Mouse (Mus musculus) layer of hippocampus, adult 2 months (tissue): ENCODE results near the gene Fnbp4. TPM values are rescaled to one million over a fixed set of nuclear protein-coding genes. Genes with fewer than 3 reads are reported as not detected.
A peak's percentile ranks its signal among the peaks of the same experiment; 100 is the strongest.

Experiments used
- DNase-seq, 2 experiments: peaks; one replicate each; pipeline ENCODE4 v3.0.0; 2022; ENCODE audit warnings: low spot score in 2 of 2
- H3K27ac ChIP-seq: fragments of 200-600 bp; 2 replicates; pipeline ENCODE4 v1.8.1; 2022
- H3K4me3 ChIP-seq: fragments of 200-600 bp; 2 replicates; pipeline ENCODE4 v1.8.1; 2022; ENCODE audit warnings: mild to moderate bottlenecking
- CTCF ChIP-seq: fragments of 200-600 bp; conservative IDR thresholded peaks from 2 replicates; pipeline ENCODE4 v1.8.1; 2022; ENCODE audit warnings: antibody characterized with exemption, mild to moderate bottlenecking, moderate library complexity
- long read RNA-seq, 2 experiments: library from polyadenylated mRNA; stranded (forward); transcript quantifications; one replicate each; pipeline ENCODE4 v2.0.0; 2021; ENCODE audit warnings: borderline mapping rate in 2 of 2
- total RNA-seq, 2 experiments: library from RNA; stranded (reverse); gene quantifications; 2 replicates each; pipeline ENCODE4 v1.2.3; 2021

Gene Fnbp4
- 10 to 100 TPM; 58.3 to 73.3 TPM for total RNA-seq
- long read RNA-seq, experiment 1, full-length matches to known transcripts = 6 of 19 reads
- long read RNA-seq, experiment 1, partial matches to known transcripts = 6 of 19 reads
- long read RNA-seq, experiment 1, other reads (novel, unspliced or antisense) = 7 of 19 reads
- long read RNA-seq, experiment 2, full-length matches to known transcripts = 10 of 25 reads
- long read RNA-seq, experiment 2, partial matches to known transcripts = 4 of 25 reads
- long read RNA-seq, experiment 2, other reads (novel, unspliced or antisense) = 11 of 25 reads

DNA sequence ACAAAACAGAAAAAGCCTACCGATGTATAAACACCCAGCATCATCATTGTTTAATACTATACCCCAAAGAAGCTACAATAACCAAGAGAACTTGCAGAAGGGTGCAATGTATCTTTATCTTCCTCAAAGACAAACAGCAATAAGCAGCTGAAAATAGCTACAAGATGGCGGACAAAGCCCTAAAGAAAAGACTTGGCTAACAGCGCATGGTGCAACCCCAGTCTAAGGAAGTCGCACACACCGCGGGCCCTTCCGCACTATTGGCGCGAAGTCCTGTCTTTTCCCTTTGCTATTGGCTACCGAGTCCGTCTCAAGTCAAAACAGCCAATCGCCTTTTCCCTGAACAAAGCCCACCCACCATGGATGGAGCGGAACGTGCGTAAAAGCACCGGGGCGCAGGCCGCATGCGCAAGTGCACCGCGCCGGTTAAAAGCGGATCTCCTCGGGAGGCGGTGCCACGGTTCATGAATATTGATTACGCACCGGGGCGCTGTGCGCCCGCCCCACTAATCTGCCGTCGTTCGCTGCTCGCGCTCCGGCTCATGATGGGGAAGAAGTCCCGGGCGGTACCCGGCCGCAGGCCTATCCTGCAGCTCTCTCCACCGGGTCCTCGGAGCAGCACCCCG is at the start of gene Fnbp4:
Gene Fnbp4 (plus strand): TSS at position 318 of the 626 bp plus-strand sequence.
- Histone ChIP-seq H3K4me3 (peak within 1 kb of the TSS; percentile 97), H3K27ac (peak within 1 kb of the TSS; percentile 98)
- DNase-seq = peak; percentile 97 to 99
- 0 out of 2 replicates have a peak, but pooled peaks have one; percentile 21 for TF ChIP-seq CTCF

DNA sequence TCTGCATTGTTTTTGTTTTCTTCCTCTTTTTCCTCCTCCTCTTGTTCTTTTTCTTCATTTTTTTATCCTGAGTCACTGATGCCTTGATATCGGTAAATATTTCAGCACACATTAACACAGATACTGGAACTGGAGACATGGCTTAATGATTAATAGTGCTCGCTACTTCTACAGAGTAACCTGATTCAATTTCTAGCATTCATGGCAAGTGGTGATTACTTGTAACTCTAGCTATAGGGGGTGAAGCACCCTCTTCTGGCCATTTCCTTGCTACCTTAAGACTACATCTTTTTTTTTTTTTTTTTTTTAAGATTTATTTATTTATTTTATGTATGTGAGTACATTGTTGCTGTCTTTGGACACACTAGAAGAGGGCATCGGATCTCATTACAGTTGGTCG is 44.2 kb upstream of the Fnbp4 start:
- DNase-seq = no peak
- no peak overlapping the region for H3K27ac ChIP-seq
- TF ChIP-seq CTCF = peak; percentile 28; the same call in 1 of the 2 replicates
- no peak overlapping the region for H3K4me3 ChIP-seq

DNA sequence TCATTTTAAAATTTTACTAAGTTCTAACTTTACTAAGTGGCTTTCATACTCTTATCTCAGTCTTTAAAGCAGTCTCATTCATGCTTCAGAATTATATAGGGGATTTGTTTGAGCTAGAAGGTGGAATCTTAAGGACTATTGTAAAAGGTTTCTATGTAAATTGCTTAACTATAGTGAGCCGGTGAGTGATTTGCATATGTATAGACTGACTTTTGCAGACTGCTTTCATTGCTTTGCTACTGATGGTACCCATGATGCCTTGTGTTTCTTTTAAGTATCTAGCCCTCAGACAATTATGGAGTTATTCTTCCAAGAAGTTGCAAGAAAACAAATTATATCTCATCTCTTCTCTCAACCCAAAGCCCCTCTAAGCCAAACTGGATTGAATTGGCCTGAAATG is 36.6 kb upstream of the Fnbp4 start:
- Histone ChIP-seq H3K4me3 (no peak overlapping the region), H3K27ac (no peak overlapping the region)
- no peak for DNase-seq
- no peak for TF ChIP-seq CTCF

DNA sequence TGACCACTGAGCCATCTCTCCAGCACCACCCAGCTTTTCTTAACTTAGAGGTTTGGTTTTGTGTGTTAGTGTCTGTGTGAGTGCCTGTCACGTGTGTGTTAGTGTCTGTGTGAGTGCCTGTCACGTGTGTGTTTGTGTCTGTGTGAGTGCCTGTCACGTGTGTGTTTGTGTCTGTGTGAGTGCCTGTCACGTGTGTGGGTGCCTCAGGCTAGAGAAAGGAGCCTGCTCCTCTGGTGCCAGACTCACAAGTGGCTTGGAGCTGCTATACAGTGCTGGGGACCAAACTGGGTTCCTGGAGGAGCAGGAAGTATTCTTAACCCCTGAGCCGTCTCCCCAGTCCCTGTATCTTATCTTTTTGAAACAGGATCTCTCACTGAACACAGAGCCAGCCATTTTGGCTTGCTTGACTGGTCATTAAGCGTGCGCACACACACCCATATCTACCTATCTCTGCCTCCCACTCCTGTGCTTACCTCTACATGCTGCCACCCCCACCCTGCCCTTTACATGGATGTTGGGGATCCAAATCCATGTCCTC is 29.5 kb upstream of the Fnbp4 start:
- H3K4me3 ChIP-seq = no peak overlapping the region
- TF ChIP-seq CTCF = no peak
- no peak overlapping the region for H3K27ac ChIP-seq
- no peak for DNase-seq

DNA sequence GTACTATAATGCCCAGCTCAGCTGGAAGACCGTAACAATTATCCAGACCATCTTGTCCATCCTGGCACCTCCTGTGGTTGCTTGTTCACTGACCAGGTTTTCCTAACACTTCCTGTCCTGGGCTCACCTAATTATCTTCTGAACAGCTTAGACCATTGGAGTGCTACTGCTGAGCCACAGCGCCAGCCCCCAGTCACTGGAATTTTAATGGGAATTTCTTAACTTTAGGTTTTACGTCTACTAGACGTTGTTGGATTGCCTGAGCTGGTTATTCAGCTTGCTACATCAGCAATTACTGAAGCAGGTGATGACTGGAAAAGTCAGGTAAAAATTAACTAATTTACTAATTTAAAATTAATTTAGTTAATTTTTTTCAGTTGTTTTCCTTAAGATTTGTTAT is 27.8 kb upstream of the Fnbp4 start:
- no peak for TF ChIP-seq CTCF
- DNase-seq = no peak
- no peak overlapping the region for H3K4me3 ChIP-seq
- H3K27ac ChIP-seq = no peak overlapping the region

DNA sequence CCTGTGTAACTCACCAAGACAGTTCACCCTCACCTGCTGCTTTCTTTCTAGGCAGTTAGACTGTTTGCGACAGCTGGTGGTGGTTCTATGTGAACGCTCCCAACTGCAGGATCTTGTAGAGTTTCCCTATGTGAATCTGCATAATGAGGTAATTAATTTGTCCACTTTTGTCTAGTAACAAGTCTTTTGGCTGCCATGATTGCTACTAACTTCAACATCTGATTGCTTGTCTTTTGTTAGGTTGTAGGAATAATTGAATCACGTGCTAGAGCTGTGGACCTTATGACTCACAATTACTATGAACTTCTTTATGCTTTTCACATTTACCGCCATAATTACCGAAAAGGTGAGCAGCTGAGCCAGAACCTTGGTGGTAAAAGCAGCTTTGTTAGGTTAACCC is 27.2 kb upstream of the Fnbp4 start:
- Histone ChIP-seq H3K27ac (no peak overlapping the region), H3K4me3 (no peak overlapping the region)
- no peak for DNase-seq
- TF ChIP-seq CTCF = no peak

DNA sequence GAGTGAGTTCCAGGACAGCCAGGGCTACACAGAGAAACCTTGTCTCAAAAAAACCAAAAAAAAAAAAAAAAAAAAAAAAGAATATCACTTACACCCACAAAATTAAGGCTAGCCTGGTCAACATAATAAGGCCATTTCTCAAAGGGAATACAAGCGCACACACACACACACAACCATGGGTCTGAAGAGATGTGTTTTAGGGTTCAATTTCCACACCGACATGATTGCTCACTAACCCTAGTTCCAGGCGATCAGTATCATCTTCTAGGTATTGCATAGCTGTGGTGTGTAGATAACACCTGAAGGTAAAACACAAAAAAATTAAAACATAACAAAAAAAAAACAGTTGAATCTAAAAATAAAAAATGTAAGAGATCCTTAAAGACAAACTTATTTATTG is 18.4 kb upstream of the Fnbp4 start:
- TF ChIP-seq CTCF = no peak
- no peak for DNase-seq
- Histone ChIP-seq H3K4me3 (no peak overlapping the region), H3K27ac (no peak overlapping the region)

DNA sequence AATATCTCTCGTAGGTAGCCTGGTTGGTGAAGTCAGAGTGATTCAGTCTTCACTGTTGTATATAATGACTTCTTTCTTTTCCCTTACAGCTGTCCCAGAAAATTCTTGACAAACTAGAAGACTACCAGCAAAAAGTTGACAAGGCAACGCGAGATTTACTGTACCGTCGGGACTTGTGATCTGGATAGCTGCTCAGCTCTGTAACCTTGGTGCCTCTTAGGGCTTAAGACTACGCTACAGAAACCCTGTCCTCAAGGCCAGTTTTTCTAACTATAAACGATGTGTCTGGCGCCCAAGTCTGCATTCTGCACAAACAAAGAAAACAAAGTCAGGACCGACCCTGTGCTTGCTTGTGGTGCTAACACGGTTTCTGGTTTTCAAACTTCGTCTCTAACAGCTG is 9.8 kb upstream of the Fnbp4 start:
- H3K27ac ChIP-seq = no peak overlapping the region
- no peak for DNase-seq
- no peak overlapping the region for H3K4me3 ChIP-seq
- TF ChIP-seq CTCF = no peak

DNA sequence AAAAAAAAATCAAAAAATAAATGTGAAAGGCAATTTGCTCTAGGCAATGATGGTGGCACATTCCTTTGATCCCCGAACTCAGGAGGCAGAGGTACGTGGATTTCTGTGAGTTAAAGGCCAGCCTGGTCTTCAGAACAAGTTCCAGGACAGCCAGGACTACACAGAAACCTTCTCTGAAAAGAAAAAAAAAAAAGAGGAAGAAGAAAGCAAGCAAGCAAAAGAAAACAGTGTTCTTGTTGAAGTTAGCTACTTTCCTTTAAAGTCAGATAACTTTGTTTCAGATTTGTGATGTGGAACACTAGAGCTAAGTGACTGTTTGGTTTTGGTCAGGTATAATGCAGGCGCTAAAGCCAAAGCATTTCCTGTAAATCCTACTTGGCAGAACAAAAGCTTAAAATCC is 6.4 kb upstream of the Fnbp4 start:
- DNase-seq = no peak
- no peak overlapping the region for H3K27ac ChIP-seq
- no peak overlapping the region for H3K4me3 ChIP-seq
- TF ChIP-seq CTCF = no peak

DNA sequence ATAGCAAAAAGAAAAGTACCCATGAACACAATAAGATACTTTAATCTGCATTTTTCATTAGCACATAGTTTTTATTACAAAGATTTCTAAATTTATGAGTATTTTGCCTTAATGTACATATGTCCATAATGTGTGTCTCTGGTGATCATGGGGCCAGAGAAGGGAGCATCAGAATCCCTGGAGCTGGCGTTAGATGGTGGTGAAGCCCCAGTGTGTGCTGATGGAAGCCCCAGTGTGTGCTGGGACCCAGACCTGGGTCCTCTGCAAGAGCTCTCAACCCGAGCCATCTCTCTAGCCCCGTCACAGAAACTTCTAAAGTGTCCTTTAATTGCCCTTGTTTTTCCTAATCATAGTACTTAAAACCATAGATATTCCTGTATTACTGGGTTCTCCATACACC is 5.8 kb upstream of the Fnbp4 start:
- TF ChIP-seq CTCF = no peak
- H3K4me3 ChIP-seq = no peak overlapping the region
- no peak overlapping the region for H3K27ac ChIP-seq
- DNase-seq = no peak

DNA sequence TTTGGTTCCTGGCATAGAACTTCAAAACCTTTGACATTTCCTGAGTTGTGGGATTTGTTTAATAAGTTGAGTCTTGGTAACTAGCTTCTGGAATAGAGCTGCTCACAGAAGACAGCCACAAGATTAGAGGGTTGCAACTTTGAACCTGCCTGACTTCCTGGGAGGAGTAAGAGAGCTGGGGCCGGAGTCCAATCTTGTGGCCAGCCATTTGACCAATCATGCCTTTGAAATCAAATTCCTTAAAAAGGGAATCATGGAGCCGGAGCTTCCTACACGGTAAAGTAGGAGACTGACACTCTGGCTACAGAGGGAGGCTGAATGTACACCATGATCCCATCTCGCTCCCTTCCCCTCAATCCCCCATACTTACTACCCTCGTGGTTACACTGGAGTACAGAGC is 5.2 kb upstream of the Fnbp4 start:
- Histone ChIP-seq H3K4me3 (no peak overlapping the region), H3K27ac (no peak overlapping the region)
- DNase-seq = no peak
- no peak for TF ChIP-seq CTCF

DNA sequence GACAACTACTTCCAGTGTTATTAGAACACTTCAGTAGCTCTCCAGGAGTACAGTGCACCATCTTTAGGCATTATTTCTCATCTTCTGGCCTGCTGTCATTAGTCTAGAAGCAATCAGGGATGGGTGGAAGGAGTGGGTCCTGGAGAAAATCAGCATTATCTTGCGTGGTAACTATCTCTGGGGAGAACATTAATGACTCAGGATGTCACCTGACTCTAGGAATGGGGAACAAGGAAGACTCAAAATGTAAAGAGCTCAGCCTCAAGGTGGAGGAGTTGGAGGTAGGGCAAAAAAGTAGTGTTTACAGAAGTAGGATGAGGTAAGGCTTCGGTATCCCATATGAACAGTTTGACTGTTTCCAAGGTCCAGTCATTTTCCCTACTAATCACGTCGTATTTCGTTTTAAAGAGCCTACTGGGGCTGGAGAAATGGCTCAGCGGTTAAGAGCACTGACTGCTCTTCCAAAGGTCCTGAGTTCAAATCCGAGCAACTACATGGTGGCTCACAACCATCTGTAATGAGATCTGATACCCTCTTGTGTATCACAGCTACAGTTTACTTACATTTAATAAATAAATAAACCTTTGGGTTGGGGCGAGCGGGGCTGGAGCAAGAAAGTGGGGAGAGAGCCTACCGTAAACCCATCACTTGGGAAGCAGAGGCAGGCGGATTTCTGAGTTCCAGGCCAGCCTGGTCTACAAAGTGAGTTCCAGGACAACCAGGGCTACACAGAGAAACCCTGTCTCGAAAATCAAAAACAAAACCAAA is 701 bp upstream of the Fnbp4 start:
- Histone ChIP-seq H3K27ac (peak overlapping the region; percentile 98), H3K4me3 (peak overlapping the region; percentile 97)
- no peak for TF ChIP-seq CTCF
- DNase-seq = peak in 1 of 2 experiments; percentile 17
